Mouse (Mus musculus): Measurements from ENCODE around the gene E130114P18Rik.

DNA sequence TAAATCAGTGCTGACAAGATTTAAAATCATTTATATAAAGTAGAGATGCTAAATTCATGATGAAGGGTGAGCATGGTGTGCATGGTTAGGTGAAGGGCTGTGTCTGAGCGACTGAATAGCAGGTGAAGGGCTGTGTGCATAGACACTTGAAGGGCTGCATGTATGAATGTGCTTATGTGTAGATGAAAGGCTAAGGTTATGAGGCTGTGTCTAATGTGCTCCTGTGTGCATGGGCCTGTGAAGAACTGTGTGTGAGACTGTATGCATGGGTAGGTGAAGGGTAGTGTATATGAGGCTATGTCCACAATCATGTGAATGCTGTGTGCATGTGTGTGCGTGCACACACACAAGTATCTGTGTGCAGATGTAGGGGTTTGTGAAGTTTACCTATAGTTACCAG, 29.0 kb upstream of the E130114P18Rik start:
- no peak for TF ChIP-seq FLI1 (IDR thresholded peaks at IDR 0.05; ENCODE audit: low read length)
- no peak for TF ChIP-seq GATA1 (IDR thresholded peaks at IDR 0.05; ENCODE audit: borderline replicate concordance, low read length)
